Mouse (Mus musculus): ENCODE data around the gene Tmem270.

- TF ChIP-seq GATA1 (IDR thresholded peaks at IDR 0.05; ENCODE audit: low read length) = peak; percentile 54; the same call in 1 of the 2 replicates
- peak; percentile 61 for TF ChIP-seq TAL1 (IDR thresholded peaks at IDR 0.05; ENCODE audit: low read length)
Measured at GRCm38 (mm10) chr5:134921106-134921505, 14.6 kb upstream of the Tmem270 start.

All from erythroblast, embryonic 14.5 days (primary cell).